Mouse (Mus musculus) heart, embryonic 14.5 days (tissue): ENCODE measurements around the gene Cdhr1. TPM values are rescaled to one million over a fixed set of nuclear protein-coding genes. Genes with fewer than 3 reads are reported as not detected.

Experiments
- ATAC-seq: fragments of 200-750 bp; cut with Nextera tagmentation; 2 replicates; pipeline ENCODE4 v1.8.0; 2017; ENCODE audit warnings: low read depth, moderate TSS enrichment; ENCODE audit not compliant: insufficient number of reproducible peaks, insufficient read depth, low FRiP score
- H3K27ac ChIP-seq, 2 experiments: fragments of 200-500 bp in 1 of 2; fragments of 300-500 bp in 1 of 2; sonication (generic) in 1 of 2; replicated peaks in 1 of 2; 2 replicates each; pipeline ENCODE4 v1.5.1; 2012 to 2014; ENCODE audit warnings: low read depth in 2 of 2, low read length in 2 of 2, control low read depth in 1 of 2, mild to moderate bottlenecking in 1 of 2, mixed read lengths in 1 of 2; ENCODE audit not compliant: control insufficient read depth in 1 of 2, insufficient read depth in 1 of 2
- H3K27me3 ChIP-seq: fragments of 300-500 bp; sonication (generic); 2 replicates; pipeline ENCODE4 v1.6.1; 2014; ENCODE audit warnings: mild to moderate bottlenecking, low read length, control low read depth; ENCODE audit not compliant: control insufficient read depth, insufficient read depth
- H3K36me3 ChIP-seq: fragments of 300-500 bp; sonication (generic); 2 replicates; pipeline ENCODE4 v1.6.1; 2014; ENCODE audit warnings: mild to moderate bottlenecking, control low read depth, low read length, mixed read lengths; ENCODE audit not compliant: control insufficient read depth, insufficient read depth
- H3K4me1 ChIP-seq, 2 experiments: fragments of 200-500 bp in 1 of 2; fragments of 300-500 bp in 1 of 2; sonication (generic) in 1 of 2; 2 replicates each; pipeline ENCODE4 v1.6.1; 2012 to 2014; ENCODE audit warnings: low read length in 2 of 2, control low read depth in 1 of 2, mixed read lengths in 1 of 2; ENCODE audit not compliant: control insufficient read depth in 2 of 2, insufficient read depth in 2 of 2
- H3K4me2 ChIP-seq: fragments of 300-500 bp; sonication (generic); 2 replicates; pipeline ENCODE4 v1.6.1; 2014; ENCODE audit warnings: mild to moderate bottlenecking, low read length
- H3K4me3 ChIP-seq, 2 experiments: fragments of 200-500 bp in 1 of 2; fragments of 300-500 bp in 1 of 2; sonication (generic) in 1 of 2; 2 replicates each; pipeline ENCODE4 v1.5.1; 2012 to 2014; ENCODE audit warnings: low read length in 2 of 2, mild to moderate bottlenecking in 2 of 2, control low read depth in 1 of 2, low read depth in 1 of 2, moderate library complexity in 1 of 2; ENCODE audit not compliant: control insufficient read depth in 1 of 2, insufficient read depth in 1 of 2
- H3K9ac ChIP-seq: fragments of 300-500 bp; sonication (generic); 2 replicates; pipeline ENCODE4 v1.6.1; 2014; ENCODE audit warnings: mild to moderate bottlenecking, low read length
- H3K9me3 ChIP-seq: fragments of 300-500 bp; sonication (generic); 2 replicates; pipeline ENCODE4 v1.6.1; 2016; ENCODE audit warnings: low read length, control low read depth; ENCODE audit not compliant: control insufficient read depth
- WGBS: fragments of 180-500 bp; shearing (Covaris S2); extraction: QIAGEN DNeasy Blood & Tissue Kit; methylation state at CpG from one replicate; pipeline ENCODE4 v1.1.7; 2014; 5-methylcytosine and 5-hydroxymethylcytosine counted together
- polyA plus RNA-seq: library from polyadenylated mRNA; unstranded; fragments of >200 nt; fragmentation: Nextera tagmentation; extraction: Ambion mirVana; gene quantifications from 2 replicates; pipeline ENCODE4 v1.2.1, GENCODE M21; 2014

Cdhr1 gene
- polyA plus RNA-seq, 1 experiment from 2014 or later = 0.22 TPM

DNA sequence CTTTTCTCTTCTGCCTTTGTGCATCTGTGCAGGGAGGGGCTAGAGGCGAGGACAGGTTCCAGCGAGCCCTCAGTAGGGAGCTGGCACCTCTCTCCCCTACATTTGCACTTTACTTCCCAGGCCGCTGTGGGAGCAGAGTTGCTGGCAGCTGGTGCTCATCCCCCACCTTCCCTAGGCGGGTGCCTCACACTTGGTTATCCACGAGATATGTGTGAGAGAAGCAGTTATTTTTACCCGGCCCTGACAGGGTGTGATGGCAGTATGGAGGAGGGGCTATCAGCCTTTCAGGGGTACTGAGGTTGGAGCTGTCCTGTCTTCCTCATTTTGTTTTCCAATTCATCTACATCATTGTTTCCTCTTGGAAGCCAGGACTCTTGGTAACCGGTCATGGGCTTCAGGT, 7.7 kb upstream of the Cdhr1 start:
- H3K27ac ChIP-seq = peak overlapping the region; percentile 42 to 67
- H3K4me2 ChIP-seq = peak overlapping the region; percentile 40
- 3% methylated on average over 7 of the region's 7 CpGs for WGBS
- peak; percentile 68 for ATAC-seq
- H3K9ac ChIP-seq = no peak overlapping the region
- no peaks in the 10 kb centered on the region for H3K9me3 ChIP-seq
- no peaks in the 10 kb centered on the region for H3K36me3 ChIP-seq
- no peak overlapping the region for H3K4me3 ChIP-seq
- H3K4me1 ChIP-seq = peaks cover 23 to 41% of the 10 kb centered on the region in 2 experiments
- no peaks in the 10 kb centered on the region for H3K27me3 ChIP-seq

DNA sequence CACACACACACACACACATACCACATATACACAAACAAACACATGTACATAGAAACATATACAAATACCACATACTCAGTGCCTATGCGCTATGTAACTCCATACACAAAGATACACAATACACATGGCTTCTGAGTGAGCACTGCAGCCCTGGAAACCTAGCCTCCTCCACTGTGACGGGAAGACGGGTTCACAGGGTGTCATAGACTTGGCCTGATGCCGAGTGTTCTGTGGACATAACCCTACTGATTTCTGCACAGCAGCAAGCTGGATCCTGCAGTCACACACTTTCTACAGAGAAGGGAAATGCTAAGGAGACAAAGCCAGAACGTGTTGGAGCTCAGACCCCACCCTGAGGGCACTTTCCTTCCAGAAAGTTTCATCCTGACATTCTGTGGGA, 6.6 kb upstream of the Cdhr1 start:
- WGBS = 34% methylated on average over 5 of the region's 5 CpGs
- Histone ChIP-seq H3K36me3 (no peaks in the 10 kb centered on the region), H3K27me3 (peaks cover 4% of the 10 kb centered on the region; the same call in 1 of the 2 replicates), H3K9ac (no peak overlapping the region), H3K9me3 (no peaks in the 10 kb centered on the region), H3K4me3 (no peak overlapping the region), H3K4me1 (peaks cover 18 to 32% of the 10 kb centered on the region in 2 experiments), H3K4me2 (0 out of 2 replicates have a peak overlapping the region, but pooled peaks have one; percentile 11), H3K27ac (peak overlapping the region; percentile 53 to 67)
- ATAC-seq = peak; percentile 63; the same call in 1 of the 2 replicates

DNA sequence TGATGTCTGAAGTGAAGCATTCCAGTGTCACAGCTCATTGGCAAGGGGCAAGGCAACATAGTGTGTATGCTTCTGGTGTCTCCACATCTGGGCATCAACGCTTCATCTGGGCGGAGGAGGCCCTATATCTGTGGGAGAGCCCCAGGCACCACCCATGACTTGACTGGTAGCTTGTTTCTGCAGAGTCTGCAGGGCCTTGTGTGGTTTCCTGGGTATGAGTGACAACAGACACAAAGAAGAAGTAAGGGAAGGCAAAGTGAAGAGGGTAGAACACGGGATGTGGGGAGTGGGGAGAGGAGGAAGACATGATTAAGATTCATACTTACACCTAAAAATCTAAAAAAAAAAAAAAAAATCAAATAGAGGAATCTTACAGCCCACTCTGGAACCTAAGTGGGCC, 4.3 kb upstream of the Cdhr1 start:
- Histone ChIP-seq H3K27me3 (peaks cover 27% of the 10 kb centered on the region), H3K9ac (no peak overlapping the region), H3K4me3 (no peak overlapping the region), H3K4me2 (no peak overlapping the region), H3K9me3 (no peaks in the 10 kb centered on the region), H3K36me3 (no peaks in the 10 kb centered on the region), H3K27ac (no peak overlapping the region), H3K4me1 (peaks cover 20 to 34% of the 10 kb centered on the region in 2 experiments)
- no peak for ATAC-seq
- WGBS = 86% methylated on average over 3 of the region's 3 CpGs

DNA sequence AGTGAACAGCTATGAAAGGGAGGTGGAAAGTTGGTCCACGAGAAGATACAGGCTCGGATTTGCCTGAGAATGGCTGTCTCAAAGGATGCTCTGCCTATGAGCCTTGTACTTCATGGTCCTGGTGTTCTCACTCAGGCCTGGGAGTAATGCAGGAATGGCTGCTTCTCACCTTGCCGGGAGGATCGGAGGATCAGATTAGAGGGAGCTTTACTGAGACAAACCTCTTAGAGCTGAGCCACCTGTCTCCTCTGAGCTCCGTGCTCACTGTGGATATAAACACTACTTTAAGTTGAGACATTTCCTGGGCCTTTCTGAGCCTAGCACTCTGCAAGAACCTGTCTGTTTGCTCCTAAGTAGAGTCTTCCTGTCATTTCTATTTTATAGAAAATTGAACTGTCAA, 3.4 kb upstream of the Cdhr1 start:
- no peak for ATAC-seq
- H3K4me1 ChIP-seq = peaks cover 19 to 33% of the 10 kb centered on the region in 2 experiments
- no peak overlapping the region for H3K27ac ChIP-seq
- no peak overlapping the region for H3K9ac ChIP-seq
- H3K4me2 ChIP-seq = no peak overlapping the region
- no peaks in the 10 kb centered on the region for H3K9me3 ChIP-seq
- 51% methylated on average over 5 of the region's 5 CpGs for WGBS
- no peak overlapping the region for H3K4me3 ChIP-seq
- peaks cover 36% of the 10 kb centered on the region for H3K27me3 ChIP-seq
- H3K36me3 ChIP-seq = no peaks in the 10 kb centered on the region

DNA sequence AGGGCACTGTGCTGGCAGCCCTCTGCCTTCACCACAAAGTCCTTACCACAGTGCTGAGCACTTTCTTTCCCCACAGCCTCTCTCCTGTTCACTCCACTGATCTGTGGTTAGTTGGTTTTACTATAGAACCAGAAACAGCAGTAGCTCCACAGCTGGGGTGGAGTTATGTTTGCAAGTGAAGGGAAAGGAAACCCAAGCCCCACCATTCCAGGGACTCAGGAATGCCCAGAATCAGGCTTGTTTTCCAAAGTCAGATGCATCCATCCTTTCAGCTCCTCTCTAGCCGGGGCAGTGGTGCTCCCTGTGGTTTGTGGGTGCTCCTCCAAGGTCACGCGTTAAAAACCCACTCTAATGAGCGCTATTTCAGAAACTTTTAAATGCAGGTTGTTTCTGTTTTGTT, 2.6 kb downstream of the Cdhr1 start:
- no peaks in the 10 kb centered on the region for H3K9me3 ChIP-seq
- H3K36me3 ChIP-seq = no peaks in the 10 kb centered on the region
- peaks cover 5 to 9% of the 10 kb centered on the region in 2 experiments; a peak in 2 of 4 replicates for H3K4me1 ChIP-seq
- no peak overlapping the region for H3K4me3 ChIP-seq
- 72% methylated on average over 4 of the region's 4 CpGs for WGBS
- H3K27ac ChIP-seq = no peak overlapping the region
- H3K4me2 ChIP-seq = no peak overlapping the region
- ATAC-seq = no peak
- H3K27me3 ChIP-seq = peaks cover 50% of the 10 kb centered on the region
- no peak overlapping the region for H3K9ac ChIP-seq

DNA sequence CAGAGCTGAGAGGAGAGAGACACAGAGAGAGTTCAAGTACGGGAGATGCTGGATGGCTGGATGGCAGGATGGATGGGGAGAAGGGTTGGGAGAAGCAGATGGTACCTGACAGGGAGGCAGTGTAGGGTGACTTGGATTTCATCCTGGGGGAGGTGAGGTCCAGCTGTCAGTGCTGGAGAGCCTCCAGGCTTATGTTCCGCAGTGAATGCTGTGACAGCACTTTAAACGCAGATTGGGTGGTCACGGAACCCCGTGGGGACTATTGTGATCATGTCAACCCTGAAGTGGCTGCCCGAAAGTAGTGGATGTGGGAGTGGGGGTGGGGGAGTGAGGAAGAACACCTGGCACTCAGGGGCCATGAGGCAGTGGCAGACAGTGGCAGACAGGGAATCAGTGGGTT, 3.7 kb downstream of the Cdhr1 start:
- Histone ChIP-seq H3K4me2 (no peak overlapping the region), H3K9ac (no peak overlapping the region), H3K9me3 (no peaks in the 10 kb centered on the region), H3K27ac (no peak overlapping the region), H3K4me3 (no peak overlapping the region), H3K27me3 (peaks cover 43% of the 10 kb centered on the region), H3K36me3 (no peaks in the 10 kb centered on the region), H3K4me1 (peaks cover 5 to 9% of the 10 kb centered on the region in 2 experiments; a peak in 2 of 4 replicates)
- no peak for ATAC-seq
- 63% methylated on average over 6 of the region's 6 CpGs for WGBS

DNA sequence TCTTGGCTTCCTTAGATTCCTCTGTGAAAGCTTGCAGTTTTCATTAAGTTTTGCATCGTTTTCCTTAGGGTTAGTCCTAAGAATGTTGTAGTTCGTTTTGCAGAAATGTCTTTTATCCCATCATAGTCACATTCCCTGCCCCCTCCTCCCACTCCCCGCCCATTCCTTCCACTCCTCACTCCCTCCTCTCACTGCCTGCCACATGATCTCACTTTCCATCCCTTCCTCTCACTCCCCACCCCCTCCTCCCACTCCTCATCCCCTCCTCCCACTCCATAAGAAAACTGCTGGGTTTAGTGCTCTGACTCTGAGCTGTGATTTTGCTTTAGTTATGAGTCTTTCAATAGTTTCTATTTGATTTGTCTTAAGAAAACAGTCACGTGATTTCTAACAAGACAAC, 14.4 kb downstream of the Cdhr1 start:
- no peak for ATAC-seq
- Histone ChIP-seq H3K27ac (no peak overlapping the region), H3K4me2 (no peak overlapping the region), H3K9me3 (no peaks in the 10 kb centered on the region), H3K9ac (no peak overlapping the region), H3K4me1 (no peaks in the 10 kb centered on the region), H3K4me3 (no peak overlapping the region), H3K36me3 (no peaks in the 10 kb centered on the region), H3K27me3 (no peaks in the 10 kb centered on the region)
- 22% methylated on average over 4 of the region's 4 CpGs for WGBS

DNA sequence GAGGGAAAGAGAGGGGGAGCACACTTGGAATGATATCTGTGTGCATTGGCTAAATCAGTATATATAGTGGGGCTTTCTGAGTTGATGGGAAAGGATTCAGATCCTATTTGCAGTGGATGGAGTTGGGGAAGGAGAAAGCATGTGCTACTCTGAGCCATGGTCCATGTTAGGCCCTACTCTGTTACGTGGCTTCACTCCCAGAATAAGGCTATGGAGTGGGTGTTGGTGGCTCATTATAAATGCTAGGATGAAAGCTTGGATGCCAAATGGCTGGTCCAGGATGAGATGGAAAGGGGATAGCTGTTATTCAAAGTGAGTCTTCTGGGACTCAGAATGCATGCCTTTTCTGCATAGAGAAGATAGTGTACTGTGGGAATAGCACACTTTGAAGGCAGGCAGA, 17.4 kb downstream of the Cdhr1 start:
- no peak for ATAC-seq
- no peak overlapping the region for H3K27ac ChIP-seq
- 83% methylated on average over 1 of the region's 1 CpGs for WGBS

More for the DNA sequence above, 17.4 kb downstream of the Cdhr1 start:
- H3K4me1 ChIP-seq = no peaks in the 10 kb centered on the region
- H3K4me3 ChIP-seq = no peak overlapping the region
- H3K27me3 ChIP-seq = no peaks in the 10 kb centered on the region
- H3K9ac ChIP-seq = no peak overlapping the region
- H3K36me3 ChIP-seq = no peaks in the 10 kb centered on the region
- no peak overlapping the region for H3K4me2 ChIP-seq
- H3K9me3 ChIP-seq = no peaks in the 10 kb centered on the region
